In genomic region chr19:47890489-47891130, GRCm38 (mm10) we compare ENCODE assay signal across 9 mouse cellular contexts. TPM values are rescaled to one million over a fixed set of nuclear protein-coding genes. Genes with fewer than 3 reads are reported as not detected.
DNase-seq lines count a peak whose midpoint lies in the region; ATAC-seq and TF ChIP-seq lines count a peak whose summit lies in the region.
"Had no signal": no experiment of that assay in that cellular context is flagged by ENCODE, and none has a peak within 500 bp of the region (broad histone marks: within the 10 kb centered on the region; RNA-seq: fewer than 3 reads in every experiment).

No protein-coding gene starts in this region.

- peaks cover 9% of the 10 kb centered on the region for H3K4me1 ChIP-seq in kidney, adult 2 months (ENCODE audit: control insufficient read depth, insufficient read depth, low read length)
- H3K4me1 ChIP-seq in lung, postnatal 0 days (ENCODE audit: insufficient read depth, low read depth, low read length), result peaks cover 8% of the 10 kb centered on the region; the same call in 1 of the 2 replicates
- H3K4me1 ChIP-seq in forebrain, embryonic 10.5 days, result no peaks in the 10 kb centered on the region

- H3K36me3 ChIP-seq in C2C12 (ENCODE audit: control insufficient read depth, insufficient read depth), result peaks cover 29% of the 10 kb centered on the region
- no peaks in the 10 kb centered on the region for H3K36me3 ChIP-seq in kidney, adult 2 months (ENCODE audit: control insufficient read depth, insufficient read depth, low read length)
- peaks cover 18% of the 10 kb centered on the region; the same call in 1 of the 2 replicates for H3K36me3 ChIP-seq in lung, postnatal 0 days (ENCODE audit: insufficient read depth, low read length)
- peaks cover 29% of the 10 kb centered on the region for H3K36me3 ChIP-seq in forebrain, embryonic 10.5 days (replicated peaks)

- no peak for TF ChIP-seq CTCF in C2C12 (IDR thresholded peaks at IDR 0.05; ENCODE audit: control insufficient read depth, insufficient read depth, insufficient read length)
- no peak for TF ChIP-seq CTCF in kidney, adult 2 months (conservative IDR thresholded peaks at IDR 0.05; ENCODE audit: insufficient read depth, insufficient read length, low read depth, low read length)
- no peak for TF ChIP-seq CTCF in lung, postnatal 0 days (IDR thresholded peaks at IDR 0.05)

- H3K27me3 ChIP-seq in C2C12 (ENCODE audit: control insufficient read depth, insufficient read depth, insufficient read length), result no peaks in the 10 kb centered on the region
- H3K27me3 ChIP-seq in kidney, adult 2 months (replicated peaks; ENCODE audit: control insufficient read depth, insufficient read depth, low read length), result no peaks in the 10 kb centered on the region
- H3K27me3 ChIP-seq in lung, postnatal 0 days (replicated peaks; ENCODE audit: insufficient read depth, low read length), result no peaks in the 10 kb centered on the region
- H3K27me3 ChIP-seq in forebrain, embryonic 10.5 days (ENCODE audit: poor library complexity, severe bottlenecking), result no peaks in the 10 kb centered on the region
- H3K27me3 ChIP-seq: CH12.LX had no signal

- no peak for TF ChIP-seq POLR2A in kidney, adult 2 months (IDR thresholded peaks at IDR 0.05; ENCODE audit: low read depth, low read length)

- peaks cover 12% of the 10 kb centered on the region for H3K79me2 ChIP-seq in C2C12 (ENCODE audit: control insufficient read depth, insufficient read depth)

- H3K9me3 ChIP-seq in lung, postnatal 0 days (ENCODE audit: low read length), result no peaks in the 10 kb centered on the region
- H3K9me3 ChIP-seq in forebrain, embryonic 10.5 days, result no peaks in the 10 kb centered on the region

- 22% methylated on average over 10 of the region's 10 CpGs for WGBS in kidney, adult 2 months
- WGBS in lung, postnatal 0 days, result 25% methylated on average over 10 of the region's 10 CpGs
- 86% methylated on average over 10 of the region's 10 CpGs for WGBS in forebrain, embryonic 10.5 days

- H3K9ac ChIP-seq in lung, postnatal 0 days (replicated peaks; ENCODE audit: low read depth), result no peak overlapping the region

- H3K79me3 ChIP-seq in C2C12 (ENCODE audit: low read depth), result peaks cover 5% of the 10 kb centered on the region

- peak; percentile 82 for TF ChIP-seq EP300 in lung, postnatal 0 days (IDR thresholded peaks at IDR 0.05)

- no peak overlapping the region for H3ac ChIP-seq in C2C12 (ENCODE audit: control insufficient read depth, insufficient read length, low read depth)

- peak overlapping the region; percentile 92 for H3K27ac ChIP-seq in kidney, adult 2 months (ENCODE audit: insufficient read depth, low read depth, low read length)
- peak overlapping the region; percentile 78 for H3K27ac ChIP-seq in lung, postnatal 0 days (ENCODE audit: low read length)
- no peak overlapping the region for H3K27ac ChIP-seq in forebrain, embryonic 10.5 days

- peak; percentile 9 for DNase-seq in embryo, embryonic 11 days
- no peak for DNase-seq in embryo, embryonic 9.5 days (ENCODE audit: extremely low spot score)
- peak; percentile 87 for DNase-seq in kidney, adult 2 months
- peak; percentile 72 for DNase-seq in lung, postnatal 0 days (ENCODE audit: low spot score)
- DNase-seq in forebrain, embryonic 10.5 days (ENCODE audit: extremely low spot score, low spot score), result no peak
- no peak for DNase-seq in urinary bladder, postnatal 10 days (ENCODE audit: low spot score)
- no peak for DNase-seq in ovary, postnatal 36 days (ENCODE audit: low spot score)

- H3K4me2 ChIP-seq in lung, postnatal 0 days (replicated peaks; ENCODE audit: low read depth, low read length), result peak overlapping the region; percentile 39

- peak overlapping the region; percentile 7 for H3K4me3 ChIP-seq in C2C12 (ENCODE audit: insufficient read depth, poor library complexity, severe bottlenecking)
- H3K4me3 ChIP-seq in kidney, adult 2 months (ENCODE audit: insufficient read depth, low read depth, low read length), result 0 out of 2 replicates have a peak overlapping the region, but pooled peaks have one; percentile 10
- peak overlapping the region; percentile 23 for H3K4me3 ChIP-seq in lung, postnatal 0 days (ENCODE audit: low read depth, low read length)
- H3K4me3 ChIP-seq in forebrain, embryonic 10.5 days, result no peak overlapping the region

- peak; percentile 39 for ATAC-seq in lung, postnatal 0 days

TF ChIP-seq in C2C12, 6 proteins besides CTCF, POLR2A, EP300 and RAD21:
- peak; percentile 64 for TF ChIP-seq MYOD1 (IDR thresholded peaks at IDR 0.05; ENCODE audit: control insufficient read depth, insufficient read length, low read depth)
- no peak for TF ChIP-seq MAX (IDR thresholded peaks at IDR 0.05)
- no peak for TF ChIP-seq FOSL1 (IDR thresholded peaks at IDR 0.05; ENCODE audit: insufficient read depth, low read length, poor library complexity, severe bottlenecking)
TF ChIP-seq in C2C12: peak in this region for 1.

RNA-seq across cellular contexts. Expression of gene Gsto2, which starts 25.3 kb away (rescaled TPM):
- 2.6 TPM for polyA plus RNA-seq in C2C12 (2012; fragmentation: generic; extraction: Trizol)
- 2.6 and 2.7 TPM in 2 replicates for polyA plus RNA-seq in kidney, adult 2 months (2012; rRNA removed)
- 2.1 TPM in 2 replicates for polyA plus RNA-seq in lung, postnatal 0 days (2015; fragmentation: Nextera tagmentation; extraction: Ambion mirVana)
- polyA plus RNA-seq in forebrain, embryonic 10.5 days (2016; fragmentation: Nextera tagmentation; extraction: Ambion mirVana), result 0.76 and 0.81 TPM in 2 replicates

RNA-seq across cellular contexts. Expression of gene Cfap43, which starts 28.5 kb away (rescaled TPM):
- polyA plus RNA-seq in C2C12 (2012; fragmentation: generic; extraction: Trizol), result 0.07 TPM
- 0.12 TPM in 1 of 2 replicates, not detected in the other for polyA plus RNA-seq in kidney, adult 2 months (2012; rRNA removed)
- polyA plus RNA-seq in lung, postnatal 0 days (2015; fragmentation: Nextera tagmentation; extraction: Ambion mirVana), result 4.9 and 6.3 TPM in 2 replicates
- 0.05 and 0.06 TPM in 2 replicates for polyA plus RNA-seq in forebrain, embryonic 10.5 days (2016; fragmentation: Nextera tagmentation; extraction: Ambion mirVana)

RNA-seq across cellular contexts. Expression of gene Itprip, which starts 28.5 kb away (rescaled TPM):
- polyA plus RNA-seq in C2C12 (2012; fragmentation: generic; extraction: Trizol), result 66.5 TPM
- 6.4 and 8.0 TPM in 2 replicates for polyA plus RNA-seq in kidney, adult 2 months (2012; rRNA removed)
- 15.6 and 15.9 TPM in 2 replicates for polyA plus RNA-seq in lung, postnatal 0 days (2015; fragmentation: Nextera tagmentation; extraction: Ambion mirVana)
- 21.2 and 21.9 TPM in 2 replicates for polyA plus RNA-seq in forebrain, embryonic 10.5 days (2016; fragmentation: Nextera tagmentation; extraction: Ambion mirVana)

RNA-seq across cellular contexts. Expression of gene Gsto1, which starts 35.8 kb away (rescaled TPM):
- polyA plus RNA-seq in C2C12 (2012; fragmentation: generic; extraction: Trizol), result 272 TPM
- 82.5 and 85.1 TPM in 2 replicates for polyA plus RNA-seq in kidney, adult 2 months (2012; rRNA removed)
- 147 and 172 TPM in 2 replicates for polyA plus RNA-seq in lung, postnatal 0 days (2015; fragmentation: Nextera tagmentation; extraction: Ambion mirVana)
- 115 and 120 TPM in 2 replicates for polyA plus RNA-seq in forebrain, embryonic 10.5 days (2016; fragmentation: Nextera tagmentation; extraction: Ambion mirVana)

RNA-seq across cellular contexts. Expression of gene Cfap58, which starts 46.9 kb away (rescaled TPM):
- polyA plus RNA-seq in C2C12 (2012; fragmentation: generic; extraction: Trizol), result not detected
- polyA plus RNA-seq in kidney, adult 2 months (2012; rRNA removed), result 0.05 TPM in 1 of 2 replicates, not detected in the other
- 2.0 and 2.6 TPM in 2 replicates for polyA plus RNA-seq in lung, postnatal 0 days (2015; fragmentation: Nextera tagmentation; extraction: Ambion mirVana)
- polyA plus RNA-seq in forebrain, embryonic 10.5 days (2016; fragmentation: Nextera tagmentation; extraction: Ambion mirVana), result 0.06 TPM in 1 of 2 replicates, not detected in the other

Comparison
In these comparisons a context has a peak if more than half of its experiments do, and no peak if none do; other contexts are left out.
1. DNase-seq: peak in embryo, embryonic 11 days (single experiment), kidney, adult 2 months (single experiment) and lung, postnatal 0 days (single experiment); none in embryo, embryonic 9.5 days (single experiment), forebrain, embryonic 10.5 days (single experiment), urinary bladder, postnatal 10 days (single experiment) and ovary, postnatal 36 days (single experiment).